Mouse (Mus musculus): ENCODE results near the gene Cd7. TPM values are rescaled to one million over a fixed set of nuclear protein-coding genes. Genes with fewer than 3 reads are reported as not detected.

The Cd7 gene
- polyA plus RNA-seq, 1 experiment from 2014 or later = 0.24 TPM

- no peaks in the 10 kb centered on the region for H3K4me1 ChIP-seq (replicated peaks; ENCODE audit: control insufficient read depth, insufficient read depth, low read length)
Measured at GRCm38 (mm10) chr11:121010044-121010755, 29.0 kb downstream of the Cd7 start.

GRCm38 (mm10) chr11:121006184-121006583 is 33.0 kb downstream of the Cd7 start:
- 78% methylated on average over 6 of the region's 6 CpGs for WGBS
- no peaks in the 10 kb centered on the region for H3K27me3 ChIP-seq (ENCODE audit: control insufficient read depth, insufficient read depth, low read length)

More at GRCm38 (mm10) chr11:121010044-121010755, 29.0 kb downstream of the Cd7 start:
- Histone ChIP-seq H3K4me3 (replicated peaks; ENCODE audit: low read length) (no peak overlapping the region), H3K27me3 (ENCODE audit: control insufficient read depth, insufficient read depth, low read length) (no peaks in the 10 kb centered on the region), H3K9me3 (ENCODE audit: control insufficient read depth, low read length) (no peaks in the 10 kb centered on the region), H3K9ac (no peak overlapping the region), H3K4me2 (replicated peaks) (no peak overlapping the region), H3K27ac (no peak overlapping the region), H3K36me3 (replicated peaks; ENCODE audit: control insufficient read depth, insufficient read depth) (no peaks in the 10 kb centered on the region)
- ATAC-seq (ENCODE audit: low FRiP score) (no peak), DNase-seq (ENCODE audit: low spot score) (no peak)
- 90% methylated on average over 3 of the region's 3 CpGs for WGBS

GRCm38 (mm10) chr11:121004281-121004680 is 34.9 kb downstream of the Cd7 start:
- ATAC-seq (ENCODE audit: low FRiP score) (no peak), DNase-seq (ENCODE audit: low spot score) (no peak)
- H3K4me1 ChIP-seq (replicated peaks; ENCODE audit: control insufficient read depth, insufficient read depth, low read length) = no peaks in the 10 kb centered on the region
- H3K4me2 ChIP-seq (replicated peaks) = no peak overlapping the region
- no peak overlapping the region for H3K4me3 ChIP-seq (replicated peaks; ENCODE audit: low read length)
- no peaks in the 10 kb centered on the region for H3K9me3 ChIP-seq (ENCODE audit: control insufficient read depth, low read length)
- H3K36me3 ChIP-seq (replicated peaks; ENCODE audit: control insufficient read depth, insufficient read depth) = no peaks in the 10 kb centered on the region
- no peak overlapping the region for H3K27ac ChIP-seq
- no peaks in the 10 kb centered on the region for H3K27me3 ChIP-seq (ENCODE audit: control insufficient read depth, insufficient read depth, low read length)
- WGBS = 57% methylated on average over 5 of the region's 5 CpGs
- no peak overlapping the region for H3K9ac ChIP-seq

More at GRCm38 (mm10) chr11:121006184-121006583, 33.0 kb downstream of the Cd7 start:
- Histone ChIP-seq H3K4me3 (replicated peaks; ENCODE audit: low read length) (no peak overlapping the region), H3K9me3 (ENCODE audit: control insufficient read depth, low read length) (no peaks in the 10 kb centered on the region), H3K9ac (no peak overlapping the region), H3K27ac (no peak overlapping the region), H3K4me2 (replicated peaks) (no peak overlapping the region), H3K36me3 (replicated peaks; ENCODE audit: control insufficient read depth, insufficient read depth) (no peaks in the 10 kb centered on the region), H3K4me1 (replicated peaks; ENCODE audit: control insufficient read depth, insufficient read depth, low read length) (no peaks in the 10 kb centered on the region)
- ATAC-seq (ENCODE audit: low FRiP score) (no peak), DNase-seq (ENCODE audit: low spot score) (no peak)

GRCm38 (mm10) chr11:121001966-121002365 is 37.3 kb downstream of the Cd7 start:
- Histone ChIP-seq H3K4me1 (replicated peaks; ENCODE audit: control insufficient read depth, insufficient read depth, low read length) (no peaks in the 10 kb centered on the region), H3K36me3 (replicated peaks; ENCODE audit: control insufficient read depth, insufficient read depth) (no peaks in the 10 kb centered on the region), H3K4me3 (replicated peaks; ENCODE audit: low read length) (no peak overlapping the region), H3K9ac (no peak overlapping the region), H3K27ac (no peak overlapping the region), H3K9me3 (ENCODE audit: control insufficient read depth, low read length) (no peaks in the 10 kb centered on the region), H3K27me3 (ENCODE audit: control insufficient read depth, insufficient read depth, low read length) (no peaks in the 10 kb centered on the region), H3K4me2 (replicated peaks) (no peak overlapping the region)
- 63% methylated on average over 4 of the region's 4 CpGs for WGBS
- ATAC-seq (ENCODE audit: low FRiP score) = no peak
- no peak for DNase-seq (ENCODE audit: low spot score)

- Histone ChIP-seq H3K9ac (no peak overlapping the region), H3K4me3 (replicated peaks; ENCODE audit: low read length) (no peak overlapping the region), H3K36me3 (replicated peaks; ENCODE audit: control insufficient read depth, insufficient read depth) (no peaks in the 10 kb centered on the region), H3K27me3 (ENCODE audit: control insufficient read depth, insufficient read depth, low read length) (no peaks in the 10 kb centered on the region), H3K9me3 (ENCODE audit: control insufficient read depth, low read length) (no peaks in the 10 kb centered on the region), H3K27ac (no peak overlapping the region), H3K4me2 (replicated peaks) (no peak overlapping the region), H3K4me1 (replicated peaks; ENCODE audit: control insufficient read depth, insufficient read depth, low read length) (peaks cover 21% of the 10 kb centered on the region)
- DNase-seq (ENCODE audit: low spot score) = no peak
- 90% methylated on average over 6 of the region's 6 CpGs for WGBS
- ATAC-seq (ENCODE audit: low FRiP score) = no peak
Measured at GRCm38 (mm10) chr11:120994741-120995140, 44.5 kb downstream of the Cd7 start.

- Histone ChIP-seq H3K27ac (no peak overlapping the region), H3K4me1 (replicated peaks; ENCODE audit: control insufficient read depth, insufficient read depth, low read length) (peaks cover 32% of the 10 kb centered on the region), H3K36me3 (replicated peaks; ENCODE audit: control insufficient read depth, insufficient read depth) (no peaks in the 10 kb centered on the region), H3K9me3 (ENCODE audit: control insufficient read depth, low read length) (no peaks in the 10 kb centered on the region), H3K9ac (no peak overlapping the region), H3K27me3 (ENCODE audit: control insufficient read depth, insufficient read depth, low read length) (no peaks in the 10 kb centered on the region), H3K4me2 (replicated peaks) (no peak overlapping the region), H3K4me3 (replicated peaks; ENCODE audit: low read length) (no peak overlapping the region)
- ATAC-seq (ENCODE audit: low FRiP score) (no peak), DNase-seq (ENCODE audit: low spot score) (peak; percentile 38)
- WGBS = 52% methylated on average over 5 of the region's 5 CpGs
Measured at GRCm38 (mm10) chr11:120993586-120993985, 45.6 kb downstream of the Cd7 start.

GRCm38 (mm10) chr11:120993080-120993479 is 46.1 kb downstream of the Cd7 start:
- Histone ChIP-seq H3K27me3 (ENCODE audit: control insufficient read depth, insufficient read depth, low read length) (no peaks in the 10 kb centered on the region), H3K4me2 (replicated peaks) (no peak overlapping the region), H3K4me1 (replicated peaks; ENCODE audit: control insufficient read depth, insufficient read depth, low read length) (peaks cover 37% of the 10 kb centered on the region), H3K9ac (no peak overlapping the region), H3K36me3 (replicated peaks; ENCODE audit: control insufficient read depth, insufficient read depth) (no peaks in the 10 kb centered on the region), H3K4me3 (replicated peaks; ENCODE audit: low read length) (no peak overlapping the region), H3K27ac (no peak overlapping the region), H3K9me3 (ENCODE audit: control insufficient read depth, low read length) (no peaks in the 10 kb centered on the region)
- WGBS = 99% methylated on average over 3 of the region's 3 CpGs
- no peak for DNase-seq (ENCODE audit: low spot score)
- no peak for ATAC-seq (ENCODE audit: low FRiP score)

GRCm38 (mm10) chr11:120991791-120992190 is 47.4 kb downstream of the Cd7 start:
- Histone ChIP-seq H3K9me3 (ENCODE audit: control insufficient read depth, low read length) (no peaks in the 10 kb centered on the region), H3K27ac (peak overlapping the region; percentile 98), H3K4me2 (replicated peaks) (peak overlapping the region; percentile 91), H3K4me1 (replicated peaks; ENCODE audit: control insufficient read depth, insufficient read depth, low read length) (peaks cover 42% of the 10 kb centered on the region), H3K27me3 (ENCODE audit: control insufficient read depth, insufficient read depth, low read length) (no peaks in the 10 kb centered on the region), H3K4me3 (replicated peaks; ENCODE audit: low read length) (peak overlapping the region; percentile 100), H3K9ac (peak overlapping the region; percentile 100), H3K36me3 (replicated peaks; ENCODE audit: control insufficient read depth, insufficient read depth) (0 out of 2 replicates have a peak, but pooled peaks cover 8% of the 10 kb centered on the region)
- no peak for DNase-seq (ENCODE audit: low spot score)
- WGBS = 73% methylated on average over 3 of the region's 3 CpGs
- ATAC-seq (ENCODE audit: low FRiP score) = no peak

- H3K4me3 ChIP-seq (replicated peaks; ENCODE audit: low read length) = peak within 1 kb of the TSS; percentile 100
- peak within 1 kb of the TSS; percentile 91 for H3K4me2 ChIP-seq (replicated peaks)
- H3K27me3 ChIP-seq (ENCODE audit: control insufficient read depth, insufficient read depth, low read length) = no peaks in the 10 kb centered on the region
- peak within 1 kb of the TSS; percentile 100 for H3K9ac ChIP-seq
- H3K4me1 ChIP-seq (replicated peaks; ENCODE audit: control insufficient read depth, insufficient read depth, low read length) = peaks cover 42% of the 10 kb centered on the region
- ATAC-seq (ENCODE audit: low FRiP score) (peak; percentile 88), DNase-seq (ENCODE audit: low spot score) (peak; percentile 97)
- H3K9me3 ChIP-seq (ENCODE audit: control insufficient read depth, low read length) = no peaks in the 10 kb centered on the region
- H3K27ac ChIP-seq = peak within 1 kb of the TSS; percentile 98
- WGBS = under 1% methylated on average over 58 of the region's 59 CpGs
- peaks cover 12% of the 10 kb centered on the region for H3K36me3 ChIP-seq (replicated peaks; ENCODE audit: control insufficient read depth, insufficient read depth)
Measured at GRCm38 (mm10) chr11:120990951-120991526, 48.2 kb downstream of the Cd7 start, which contains the start of gene Csnk1d. Csnk1d (minus strand) TSS chr11:120991330.

Data from hindbrain, embryonic 14.5 days (tissue).